Mouse (Mus musculus): ENCODE measurements around the gene Sec22b. TPM values are rescaled to one million over a fixed set of nuclear protein-coding genes. Genes with fewer than 3 reads are reported as not detected.
A peak's percentile ranks its signal among the peaks of the same experiment; 100 is the strongest.

Sec22b gene
- polyA plus RNA-seq, 1 experiment from 2014 or later, result 122 TPM

DNA sequence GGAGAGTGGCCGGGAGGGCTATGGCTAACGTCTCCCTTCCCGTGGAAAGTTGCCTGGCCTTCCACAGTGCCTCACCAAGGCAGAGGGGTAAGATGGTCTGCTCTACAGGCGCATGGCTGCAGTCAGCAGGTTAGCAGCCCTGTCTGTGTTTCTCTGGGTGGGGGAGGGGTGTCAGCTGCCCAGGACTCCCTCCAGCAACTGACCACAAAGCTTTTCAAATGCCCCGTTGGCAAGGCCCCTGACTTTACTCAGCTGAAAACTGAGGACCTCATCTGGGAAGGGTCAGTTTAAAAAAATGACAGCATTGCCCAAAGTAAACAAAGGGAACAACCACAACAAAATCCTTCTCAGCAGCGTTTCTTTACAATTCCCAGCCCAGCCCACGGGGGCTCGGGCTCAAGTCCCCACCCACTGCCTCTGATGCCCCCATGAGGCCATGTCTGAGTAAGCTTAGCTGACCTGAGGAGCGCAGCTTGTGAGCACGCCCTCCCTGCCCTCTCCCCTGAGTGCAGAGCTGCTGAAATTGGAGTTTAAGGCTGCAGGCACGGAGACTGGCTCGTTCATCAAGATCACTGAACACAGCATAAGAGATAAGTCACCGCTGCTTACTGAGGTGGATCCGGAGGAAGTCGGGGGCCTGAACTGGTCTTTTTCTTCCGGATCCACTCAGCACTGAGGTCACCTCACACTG is 41.4 kb downstream of the Sec22b start:
- H3K4me3 ChIP-seq (replicated peaks), result 0 out of 2 replicates have a peak overlapping the region, but pooled peaks have one; percentile 8
- H3K9me3 ChIP-seq, result 0 out of 2 replicates have a peak, but pooled peaks cover 4% of the 10 kb centered on the region

DNA sequence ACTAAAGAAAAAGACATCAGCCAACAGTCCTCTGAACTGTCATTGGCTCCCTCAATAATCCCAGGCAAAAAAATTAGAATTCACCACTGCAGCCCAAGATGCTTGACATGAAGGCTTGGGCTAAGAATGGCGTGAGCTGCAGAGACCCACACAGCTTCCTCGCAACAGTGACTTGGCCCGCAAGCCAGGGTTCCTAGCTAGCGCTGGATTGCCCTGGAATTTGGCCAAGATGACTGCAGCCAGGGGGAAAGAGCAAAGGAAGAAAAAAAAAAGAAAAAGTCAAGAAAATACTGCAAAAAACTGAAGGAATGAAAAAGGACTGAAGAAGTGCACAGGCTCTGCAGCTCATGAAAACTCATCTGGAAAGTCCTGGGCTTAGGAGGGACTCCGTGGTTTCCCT is 43.5 kb downstream of the Sec22b start:
- Histone ChIP-seq H3K27me3 (no peaks in the 10 kb centered on the region), H3K4me3 (replicated peaks) (no peak overlapping the region), H3K9me3 (0 out of 2 replicates have a peak, but pooled peaks cover 4% of the 10 kb centered on the region), H3K27ac (no peak overlapping the region), H3K36me3 (no peaks in the 10 kb centered on the region), H3K4me1 (replicated peaks) (peaks cover 35% of the 10 kb centered on the region), H3K4me2 (no peak overlapping the region), H3K9ac (replicated peaks) (no peak overlapping the region)
- no peak for ATAC-seq (ENCODE audit: insufficient number of reproducible peaks, insufficient read depth, low FRiP score, low TSS enrichment, low read depth)
- 73% methylated on average over 5 of the region's 5 CpGs for WGBS

More for the DNA sequence above, 41.4 kb downstream of the Sec22b start:
- H3K36me3 ChIP-seq, result no peaks in the 10 kb centered on the region
- peak overlapping the region; percentile 49 for H3K4me2 ChIP-seq
- H3K9ac ChIP-seq (replicated peaks), result peak overlapping the region; percentile 45; the same call in 1 of the 2 replicates
- peak; percentile 67 for ATAC-seq (ENCODE audit: insufficient number of reproducible peaks, insufficient read depth, low FRiP score, low TSS enrichment, low read depth)
- no peaks in the 10 kb centered on the region for H3K27me3 ChIP-seq
- peaks cover 42% of the 10 kb centered on the region for H3K4me1 ChIP-seq (replicated peaks)
- 9% methylated on average over 16 of the region's 16 CpGs for WGBS
- H3K27ac ChIP-seq, result peak overlapping the region; percentile 96

DNA sequence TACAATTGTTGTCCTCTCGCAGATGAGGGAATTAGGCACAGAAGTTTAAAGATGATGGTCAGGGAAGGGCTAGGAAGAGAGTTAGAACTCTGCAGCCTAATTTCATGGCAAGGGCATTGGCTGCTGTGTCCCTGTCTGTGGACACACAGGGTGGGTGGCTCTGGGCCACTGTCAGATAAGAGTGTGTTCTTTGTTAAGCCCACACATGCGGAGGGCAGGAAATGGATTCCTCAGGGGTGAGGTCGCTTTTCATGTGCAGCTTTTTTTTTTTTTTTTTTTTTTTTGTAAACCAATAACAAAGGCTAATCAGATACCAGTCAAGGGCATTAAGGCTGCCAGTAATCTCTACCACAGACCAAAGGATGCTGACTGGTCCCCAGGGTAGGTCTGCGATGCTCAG is 45.4 kb downstream of the Sec22b start:
- H3K27me3 ChIP-seq, result no peaks in the 10 kb centered on the region
- H3K36me3 ChIP-seq, result no peaks in the 10 kb centered on the region
- H3K9ac ChIP-seq (replicated peaks), result no peak overlapping the region
- no peak overlapping the region for H3K4me3 ChIP-seq (replicated peaks)
- 46% methylated on average over 4 of the region's 4 CpGs for WGBS
- 0 out of 2 replicates have a peak, but pooled peaks cover 4% of the 10 kb centered on the region for H3K9me3 ChIP-seq
- H3K4me2 ChIP-seq, result no peak overlapping the region
- H3K27ac ChIP-seq, result no peak overlapping the region
- ATAC-seq (ENCODE audit: insufficient number of reproducible peaks, insufficient read depth, low FRiP score, low TSS enrichment, low read depth), result no peak
- H3K4me1 ChIP-seq (replicated peaks), result peaks cover 15% of the 10 kb centered on the region

DNA sequence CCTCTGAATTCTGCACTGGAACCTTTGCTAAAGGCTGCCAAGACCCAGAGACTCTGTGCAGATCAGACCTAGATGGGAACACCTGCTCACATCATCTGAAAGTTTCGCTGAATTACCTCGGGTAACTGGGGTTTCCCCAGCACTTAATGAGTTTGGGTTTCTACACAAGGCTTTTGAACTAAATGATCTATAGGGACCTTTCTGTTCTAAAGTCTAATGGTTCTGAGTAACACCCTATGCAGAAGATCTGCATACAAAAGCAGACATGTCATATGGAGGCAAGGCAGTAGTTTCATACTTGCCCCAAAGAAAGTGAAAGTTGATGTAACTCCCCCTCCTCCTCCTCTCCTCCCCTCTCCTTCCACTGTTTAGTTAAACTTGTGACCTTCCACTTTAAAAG is 47.5 kb downstream of the Sec22b start:
- Histone ChIP-seq H3K4me3 (replicated peaks) (no peak overlapping the region), H3K9ac (replicated peaks) (no peak overlapping the region), H3K27me3 (no peaks in the 10 kb centered on the region), H3K4me1 (replicated peaks) (no peaks in the 10 kb centered on the region), H3K27ac (no peak overlapping the region), H3K4me2 (no peak overlapping the region), H3K9me3 (no peaks in the 10 kb centered on the region), H3K36me3 (no peaks in the 10 kb centered on the region)
- WGBS, result 81% methylated on average over 2 of the region's 2 CpGs
- no peak for ATAC-seq (ENCODE audit: insufficient number of reproducible peaks, insufficient read depth, low FRiP score, low TSS enrichment, low read depth)

DNA sequence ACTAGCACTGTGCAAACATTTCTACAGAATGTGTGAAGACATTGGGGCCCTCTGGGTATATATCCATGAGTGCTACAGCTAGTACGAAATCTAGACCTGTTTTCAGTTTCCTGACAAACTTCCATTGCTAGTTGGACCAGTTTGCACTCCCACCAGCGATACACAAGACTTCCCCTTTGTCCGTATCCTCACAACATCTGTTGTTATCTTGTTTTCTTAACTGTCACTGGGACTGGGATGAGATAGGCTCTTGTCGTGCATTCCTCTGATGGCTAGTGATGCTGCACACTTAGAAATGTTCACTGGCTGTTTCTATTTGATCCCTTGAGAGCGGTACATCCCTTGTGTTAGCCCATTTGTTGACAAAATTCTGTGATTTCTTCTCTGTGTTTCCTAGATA is 49.0 kb downstream of the Sec22b start:
- no peak overlapping the region for H3K27ac ChIP-seq
- no peak overlapping the region for H3K9ac ChIP-seq (replicated peaks)
- H3K4me1 ChIP-seq (replicated peaks), result no peaks in the 10 kb centered on the region
- no peaks in the 10 kb centered on the region for H3K27me3 ChIP-seq
- H3K9me3 ChIP-seq, result peaks cover 11% of the 10 kb centered on the region; the same call in 1 of the 2 replicates
- no peak for ATAC-seq (ENCODE audit: insufficient number of reproducible peaks, insufficient read depth, low FRiP score, low TSS enrichment, low read depth)
- no peak overlapping the region for H3K4me3 ChIP-seq (replicated peaks)
- H3K36me3 ChIP-seq, result no peaks in the 10 kb centered on the region
- no peak overlapping the region for H3K4me2 ChIP-seq
- 69% methylated on average over 5 of the region's 5 CpGs for WGBS

DNA sequence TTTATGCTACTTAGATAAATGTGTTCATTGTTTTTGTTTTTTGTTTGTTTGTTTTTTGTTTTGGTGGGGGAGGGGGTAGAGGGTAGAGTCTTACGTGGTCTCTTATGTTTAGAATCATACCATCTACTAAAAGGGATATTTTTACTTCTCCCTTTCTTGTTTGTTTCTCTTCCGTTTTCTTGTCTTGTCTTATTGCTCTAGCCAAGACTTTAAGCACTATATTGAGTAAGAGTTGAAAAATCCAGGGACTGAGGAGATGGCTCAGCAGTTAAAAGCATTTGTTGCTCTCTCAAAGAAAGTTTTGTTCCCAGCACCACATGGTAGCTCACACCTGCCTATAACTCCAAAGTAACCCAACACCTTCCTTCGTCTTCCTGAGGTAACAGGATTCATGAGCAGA is 50.1 kb downstream of the Sec22b start:
- ATAC-seq (ENCODE audit: insufficient number of reproducible peaks, insufficient read depth, low FRiP score, low TSS enrichment, low read depth), result no peak
- H3K9ac ChIP-seq (replicated peaks), result no peak overlapping the region
- H3K27me3 ChIP-seq, result no peaks in the 10 kb centered on the region
- no peak overlapping the region for H3K27ac ChIP-seq
- no peaks in the 10 kb centered on the region for H3K36me3 ChIP-seq
- H3K4me3 ChIP-seq (replicated peaks), result no peak overlapping the region
- H3K4me2 ChIP-seq, result no peak overlapping the region
- no peaks in the 10 kb centered on the region for H3K4me1 ChIP-seq (replicated peaks)
- H3K9me3 ChIP-seq, result peaks cover 12% of the 10 kb centered on the region; the same call in 1 of the 2 replicates
- WGBS, result 74% methylated on average over 3 of the region's 3 CpGs

DNA sequence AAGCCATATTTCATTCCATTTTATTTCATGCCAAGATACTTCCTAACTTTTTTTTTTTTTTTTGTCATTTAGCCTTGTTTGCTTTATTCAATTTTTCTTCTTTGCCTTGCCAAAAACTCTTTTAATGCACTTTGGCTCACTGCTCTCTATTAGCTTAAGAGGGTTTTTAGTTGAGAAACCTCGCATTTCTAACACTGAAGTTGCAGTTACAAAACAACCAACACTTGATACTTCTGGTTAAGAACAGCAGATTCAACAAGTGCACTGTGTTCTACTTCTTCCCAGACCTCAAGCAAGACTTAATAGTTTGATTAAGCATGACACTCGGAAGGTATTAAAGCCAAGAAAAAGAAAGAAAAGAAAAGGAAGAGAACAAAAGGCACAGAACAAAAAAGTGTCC is 52.2 kb downstream of the Sec22b start:
- Histone ChIP-seq H3K9ac (replicated peaks) (no peak overlapping the region), H3K4me1 (replicated peaks) (0 out of 2 replicates have a peak, but pooled peaks cover 2% of the 10 kb centered on the region), H3K27me3 (no peaks in the 10 kb centered on the region), H3K36me3 (no peaks in the 10 kb centered on the region), H3K4me2 (no peak overlapping the region), H3K9me3 (peaks cover 12% of the 10 kb centered on the region; the same call in 1 of the 2 replicates), H3K4me3 (replicated peaks) (no peak overlapping the region), H3K27ac (no peak overlapping the region)
- 86% methylated on average over 2 of the region's 2 CpGs for WGBS
- no peak for ATAC-seq (ENCODE audit: insufficient number of reproducible peaks, insufficient read depth, low FRiP score, low TSS enrichment, low read depth)

DNA sequence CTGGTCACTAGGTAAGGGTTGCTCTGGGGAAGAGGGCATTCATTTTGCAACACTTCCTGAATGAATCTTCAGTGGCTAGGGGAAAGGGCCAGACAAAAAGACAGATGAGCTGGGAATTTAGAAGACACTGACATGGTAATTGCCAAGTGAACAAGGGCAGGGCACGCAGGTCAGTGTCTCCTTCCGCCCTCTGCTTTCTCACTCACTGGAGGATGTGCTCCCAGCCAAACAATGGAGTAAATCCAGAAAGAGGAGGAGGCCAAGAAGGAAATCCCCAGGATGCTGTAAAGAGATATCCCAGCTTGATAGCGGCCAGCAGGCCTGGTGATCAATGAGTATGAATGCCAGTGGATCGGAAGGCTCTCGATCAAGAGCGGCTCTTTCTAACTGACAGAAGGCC is 55.3 kb downstream of the Sec22b start:
- Histone ChIP-seq H3K4me1 (replicated peaks) (peaks cover 10% of the 10 kb centered on the region), H3K9me3 (peaks cover 12% of the 10 kb centered on the region; the same call in 1 of the 2 replicates)
- ATAC-seq (ENCODE audit: insufficient number of reproducible peaks, insufficient read depth, low FRiP score, low TSS enrichment, low read depth), result no peak

DNA sequence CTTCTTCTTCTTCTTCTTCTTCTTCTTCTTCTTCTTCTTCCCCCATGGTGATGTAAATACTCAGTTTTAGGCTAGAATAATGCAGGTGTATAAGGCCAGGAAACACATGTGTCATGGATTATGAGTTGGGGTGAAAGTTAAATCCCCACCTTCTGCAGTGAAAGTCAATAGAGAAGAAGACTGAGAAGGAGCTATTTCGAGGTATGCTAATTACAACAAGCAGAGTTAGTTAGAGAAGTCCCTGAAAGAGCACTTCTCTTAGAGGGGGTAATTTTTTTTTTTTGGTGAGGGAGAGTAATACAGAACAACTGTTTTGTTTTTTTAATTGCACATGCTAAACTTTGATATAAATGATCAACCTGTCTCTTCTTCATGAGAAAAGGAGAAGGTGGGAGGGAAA is 55.9 kb downstream of the Sec22b start:
- Histone ChIP-seq H3K9ac (replicated peaks) (no peak overlapping the region), H3K27me3 (peaks cover 4% of the 10 kb centered on the region; the same call in 1 of the 2 replicates), H3K9me3 (peaks cover 12% of the 10 kb centered on the region; the same call in 1 of the 2 replicates), H3K4me2 (no peak overlapping the region), H3K4me3 (replicated peaks) (no peak overlapping the region), H3K27ac (no peak overlapping the region), H3K4me1 (replicated peaks) (peaks cover 14% of the 10 kb centered on the region), H3K36me3 (no peaks in the 10 kb centered on the region)
- 53% methylated on average over 1 of the region's 1 CpGs for WGBS
- ATAC-seq (ENCODE audit: insufficient number of reproducible peaks, insufficient read depth, low FRiP score, low TSS enrichment, low read depth), result no peak

More for the DNA sequence above, 55.3 kb downstream of the Sec22b start:
- no peak overlapping the region for H3K4me2 ChIP-seq
- H3K27ac ChIP-seq, result no peak overlapping the region
- 69% methylated on average over 6 of the region's 6 CpGs for WGBS
- H3K36me3 ChIP-seq, result no peaks in the 10 kb centered on the region
- H3K4me3 ChIP-seq (replicated peaks), result no peak overlapping the region
- H3K9ac ChIP-seq (replicated peaks), result no peak overlapping the region
- H3K27me3 ChIP-seq, result peaks cover 3% of the 10 kb centered on the region; the same call in 1 of the 2 replicates

DNA sequence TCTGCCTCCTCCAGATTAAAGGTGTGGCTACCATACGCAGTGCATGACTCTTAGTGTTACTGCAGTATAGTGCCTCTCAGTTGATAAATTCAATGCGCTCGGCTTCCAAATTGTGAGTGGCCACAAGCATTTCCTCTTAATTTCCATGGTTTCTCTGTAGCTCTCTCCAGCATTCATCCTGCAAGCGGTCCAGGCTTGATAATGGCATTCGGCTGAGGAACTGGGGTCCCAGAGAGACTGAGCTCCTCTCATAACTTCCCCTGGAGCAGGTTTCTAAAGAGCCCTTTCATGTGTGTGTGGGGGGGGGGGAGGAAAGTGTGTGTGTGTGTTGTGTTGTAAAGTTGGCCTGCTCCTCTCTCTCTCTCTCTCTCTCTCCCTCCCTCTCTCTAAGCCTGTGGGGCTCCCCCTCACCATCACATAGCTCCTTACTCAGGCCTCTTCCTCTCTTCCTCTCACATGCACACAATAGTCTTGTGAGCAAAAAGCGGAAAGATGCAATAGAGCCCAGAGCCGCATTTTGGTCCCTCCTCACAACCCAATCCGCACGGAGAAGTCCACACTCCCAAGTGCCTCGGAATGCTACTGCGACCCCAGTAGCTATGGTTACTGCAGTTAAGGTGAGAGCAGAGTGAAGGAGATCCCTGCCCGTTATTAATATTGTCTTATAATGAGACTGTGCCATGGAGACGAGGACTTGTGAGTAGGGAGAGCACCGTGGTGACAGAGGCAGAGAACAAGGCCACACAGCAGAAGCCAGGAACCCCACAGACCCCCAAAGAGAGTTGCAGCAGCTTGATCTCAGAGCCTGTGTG is 60.0 kb downstream of the Sec22b start:
- H3K4me3 ChIP-seq (replicated peaks), result no peak overlapping the region
- H3K4me1 ChIP-seq (replicated peaks), result peaks cover 32% of the 10 kb centered on the region
- H3K27me3 ChIP-seq, result peaks cover 4% of the 10 kb centered on the region; the same call in 1 of the 2 replicates
- H3K4me2 ChIP-seq, result no peak overlapping the region
- H3K36me3 ChIP-seq, result no peaks in the 10 kb centered on the region
- 0 out of 2 replicates have a peak overlapping the region, but pooled peaks have one; percentile 54 for H3K27ac ChIP-seq
- H3K9me3 ChIP-seq, result no peaks in the 10 kb centered on the region
- WGBS, result 65% methylated on average over 14 of the region's 14 CpGs
- H3K9ac ChIP-seq (replicated peaks), result 0 out of 2 replicates have a peak overlapping the region, but pooled peaks have one; percentile 4
- ATAC-seq (ENCODE audit: insufficient number of reproducible peaks, insufficient read depth, low FRiP score, low TSS enrichment, low read depth), result no peak

DNA sequence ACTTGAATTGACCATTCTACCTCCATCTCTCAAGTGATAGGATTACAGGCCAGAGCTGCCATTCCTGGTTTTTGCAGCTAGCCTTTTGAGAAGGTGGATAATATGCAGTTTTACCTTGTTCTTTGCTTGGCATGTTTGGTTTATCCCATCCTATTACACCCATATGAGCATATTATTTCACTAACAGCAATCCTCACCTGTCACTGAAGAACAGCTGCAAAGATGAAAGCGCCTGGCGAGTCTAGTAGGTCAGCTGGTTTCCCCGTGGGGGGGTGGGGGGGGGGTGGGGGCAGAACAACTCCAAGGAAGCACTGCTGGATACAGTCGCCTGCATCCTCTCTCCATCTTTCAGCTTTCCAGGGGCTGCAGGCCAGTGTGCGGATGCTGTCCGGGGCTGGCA is 61.0 kb downstream of the Sec22b start:
- no peak for ATAC-seq (ENCODE audit: insufficient number of reproducible peaks, insufficient read depth, low FRiP score, low TSS enrichment, low read depth)
- WGBS, result 62% methylated on average over 6 of the region's 6 CpGs
- peaks cover 32% of the 10 kb centered on the region for H3K4me1 ChIP-seq (replicated peaks)

More for the DNA sequence above, 61.0 kb downstream of the Sec22b start:
- Histone ChIP-seq H3K36me3 (no peaks in the 10 kb centered on the region), H3K27ac (peak overlapping the region; percentile 13; the same call in 1 of the 2 replicates), H3K4me2 (no peak overlapping the region), H3K4me3 (replicated peaks) (no peak overlapping the region), H3K27me3 (peaks cover 4% of the 10 kb centered on the region; the same call in 1 of the 2 replicates), H3K9me3 (no peaks in the 10 kb centered on the region; the same call in 1 of the 2 replicates), H3K9ac (replicated peaks) (0 out of 2 replicates have a peak overlapping the region, but pooled peaks have one; percentile 28)
